Mouse (Mus musculus): ENCODE measurements around the gene Pcdh9.

The Pcdh9 gene

DNA sequence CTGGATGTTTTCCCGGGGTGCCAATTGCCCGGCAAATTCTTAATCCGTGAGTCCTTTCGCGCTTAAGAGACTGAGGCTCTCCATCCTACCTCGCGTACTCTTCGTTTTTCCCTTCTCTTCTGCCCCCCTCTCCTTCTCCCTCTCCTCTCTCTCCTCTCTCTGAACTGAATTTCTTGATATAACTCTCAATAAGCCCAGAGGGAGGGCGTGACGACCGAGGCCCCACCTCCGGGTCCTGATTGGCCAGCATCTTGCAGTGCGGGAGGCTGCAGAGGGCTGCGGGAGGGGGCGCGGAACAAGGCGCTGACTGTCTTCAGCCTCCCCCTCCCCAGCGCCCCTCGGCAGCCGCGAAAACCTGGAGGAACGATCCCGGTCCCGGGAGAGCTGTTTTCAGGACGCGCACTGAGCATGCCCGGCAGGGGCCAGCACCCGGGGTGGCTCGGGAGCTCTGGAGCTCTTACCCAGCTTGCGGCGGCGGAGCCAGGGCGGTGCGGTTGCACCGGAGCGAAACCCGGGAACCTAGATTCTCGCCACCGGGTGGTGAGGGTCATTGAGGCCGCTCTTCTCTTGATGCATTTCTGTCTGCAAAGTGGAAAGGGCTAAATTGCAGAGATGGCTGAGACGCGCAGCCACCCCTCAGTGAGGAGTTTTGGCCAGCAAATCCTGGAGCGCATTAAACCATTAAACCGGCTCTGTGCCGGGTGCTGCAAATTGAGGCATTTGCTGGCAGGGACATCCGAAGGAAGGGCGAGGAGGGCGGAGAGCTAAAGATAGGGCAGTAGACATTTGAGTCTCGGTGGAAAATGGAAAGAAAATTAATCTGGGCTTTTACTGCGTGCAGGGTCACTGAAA is at the start of gene Pcdh9:
TSS of gene Pcdh9 (minus strand) at position 161 of the 852 bp plus-strand sequence.
- peak; percentile 99 for DNase-seq

- DNase-seq = no peak
These were observed 16.4 kb upstream of the Pcdh9 start for GRCm38 (mm10) chr14:93906928-93907327.

DNA sequence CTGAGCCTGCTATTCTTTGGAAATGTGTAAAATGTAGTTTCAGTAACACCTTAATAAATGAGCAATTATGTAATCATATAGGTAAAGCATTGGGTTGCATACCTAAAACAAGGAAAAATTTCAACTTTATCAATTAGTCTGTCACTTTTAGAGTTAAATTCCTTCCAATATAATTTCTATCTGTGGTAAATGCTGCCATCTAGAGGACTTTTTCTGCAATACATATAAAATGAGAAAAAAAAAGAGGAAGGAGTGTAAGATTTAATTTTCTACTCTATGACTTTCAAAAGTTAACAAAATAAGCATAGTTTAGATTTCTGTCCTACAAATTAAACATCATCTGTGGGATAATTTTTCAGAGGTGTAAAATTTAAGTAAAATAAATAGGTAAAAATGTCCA is 8.1 kb upstream of the Pcdh9 start:
- no peak for DNase-seq

DNA sequence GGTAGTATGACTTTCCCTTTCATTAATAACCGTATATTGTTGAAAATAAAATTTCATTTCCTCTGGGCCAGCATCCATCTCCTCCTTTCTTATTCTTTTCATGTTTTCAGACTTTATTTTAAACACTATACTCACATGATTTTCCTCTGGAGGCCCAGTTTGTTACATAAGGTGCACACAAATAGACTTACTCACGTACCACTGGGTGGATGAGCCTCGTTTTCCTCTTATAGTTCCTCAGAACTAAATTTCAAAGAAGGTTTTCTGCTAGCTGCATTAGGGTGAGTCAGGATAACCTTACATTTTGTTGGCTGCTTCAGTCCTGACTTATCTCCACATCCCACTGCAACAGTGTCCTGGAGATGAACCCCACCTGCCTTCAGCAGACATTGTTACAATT is 4.7 kb upstream of the Pcdh9 start:
- no peak for DNase-seq

GRCm38 (mm10) chr14:93891371-93891746 is 880 bp upstream of the Pcdh9 start:
- DNase-seq = peak; percentile 70

DNA sequence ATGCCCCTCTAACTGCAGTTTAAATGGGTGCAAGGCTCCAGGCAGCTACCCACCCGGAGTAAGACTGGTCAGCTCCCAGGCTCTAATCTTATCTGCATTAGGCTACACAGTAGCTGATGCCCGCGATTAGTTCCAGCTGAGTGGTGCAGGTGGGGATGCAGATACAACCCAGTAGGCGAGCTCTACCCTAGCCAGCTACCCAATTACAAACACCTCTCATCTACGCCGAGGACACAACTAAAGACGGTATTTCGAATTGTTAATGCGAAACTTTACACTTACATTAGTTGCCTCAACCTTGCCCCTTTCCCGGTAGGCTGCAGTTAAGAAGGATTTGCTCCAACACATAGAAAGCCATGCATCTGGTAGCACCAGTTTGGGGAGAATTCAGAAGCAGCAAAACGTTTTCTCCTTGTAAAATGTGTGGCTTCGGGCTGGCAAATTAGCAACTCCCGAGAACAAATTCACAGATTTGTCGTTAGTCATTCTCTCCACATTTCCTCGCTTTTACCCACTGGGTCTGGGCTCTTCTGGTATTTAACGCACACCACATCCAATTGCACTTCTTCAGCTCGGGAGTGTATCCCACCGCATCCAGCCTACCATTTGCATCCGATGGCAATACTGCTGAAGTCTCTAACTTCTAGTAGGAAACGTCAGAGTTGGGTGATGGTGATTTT is 500 bp downstream of the Pcdh9 start:
- DNase-seq = peak; percentile 79

GRCm38 (mm10) chr14:93889231-93889630 is 1.2 kb downstream of the Pcdh9 start:
- DNase-seq = peak; percentile 79

DNA sequence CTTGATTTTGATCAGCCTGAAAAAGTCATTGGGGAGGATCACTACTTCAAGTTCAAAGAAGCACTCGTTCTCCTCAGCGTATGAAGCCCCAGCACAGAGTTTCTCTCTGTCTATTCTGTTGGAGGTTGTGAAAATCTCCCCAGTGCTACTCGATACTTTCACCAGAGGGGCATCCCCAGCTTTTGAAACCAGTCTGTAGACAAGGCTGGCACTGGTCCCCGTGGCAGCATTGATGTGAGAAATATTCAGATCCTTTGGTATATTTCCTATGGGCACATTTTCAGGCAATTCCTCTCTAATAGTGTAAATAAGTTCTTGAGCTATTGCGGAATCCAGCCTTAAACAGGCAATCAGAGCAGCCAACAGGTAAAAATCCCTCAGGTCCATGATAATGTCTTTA is 2.1 kb downstream of the Pcdh9 start:
- DNase-seq = no peak

GRCm38 (mm10) chr14:93887066-93887465 is 3.4 kb downstream of the Pcdh9 start:
- no peak for DNase-seq

DNA sequence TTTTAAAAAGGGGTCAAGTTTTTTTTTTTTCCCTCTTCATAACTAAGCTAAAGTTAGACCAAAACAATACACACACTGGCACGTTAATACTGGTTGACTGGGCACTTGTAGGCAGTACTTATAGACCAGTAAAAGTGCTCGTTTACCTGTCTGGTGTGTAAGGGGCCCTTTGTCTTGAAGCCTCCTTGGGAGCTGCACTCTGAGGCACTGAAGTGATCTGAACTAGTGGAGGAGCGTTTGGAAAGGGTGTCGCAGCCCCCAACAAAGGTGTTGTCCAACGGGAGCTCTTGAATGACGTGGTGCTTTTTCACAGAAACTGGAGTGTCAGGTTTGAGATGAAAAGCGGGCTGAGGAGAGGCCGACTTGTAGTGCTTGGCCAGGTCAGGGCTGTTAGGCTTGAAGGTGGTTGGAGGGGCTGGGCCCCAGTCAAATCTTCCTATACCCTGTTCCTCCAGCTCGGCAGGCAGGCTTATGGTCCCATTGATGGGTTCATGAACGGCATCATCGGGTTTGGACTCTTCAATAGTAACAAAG is 4.9 kb downstream of the Pcdh9 start:
- peak; percentile 86 for DNase-seq

DNA sequence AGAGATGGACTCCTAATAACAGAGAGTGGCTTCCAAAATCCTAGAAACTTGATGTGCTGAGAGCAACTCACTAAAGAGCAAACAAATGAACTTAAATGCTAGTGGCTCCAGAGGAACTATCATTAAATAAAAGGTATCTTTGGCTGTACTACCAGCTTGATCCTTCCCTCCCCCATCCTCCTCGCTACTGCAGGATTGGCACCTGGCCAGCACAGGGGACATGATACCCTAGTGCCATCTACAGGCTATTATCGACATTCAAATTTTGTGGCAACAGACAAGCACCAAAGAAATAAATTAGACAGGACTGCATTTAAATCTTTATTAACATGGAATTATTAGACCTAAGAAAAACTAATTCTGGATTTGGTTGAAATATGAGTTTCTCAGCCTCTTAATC is 6.0 kb downstream of the Pcdh9 start:
- peak; percentile 86 for DNase-seq

GRCm38 (mm10) chr14:93880071-93880470 is 10.4 kb downstream of the Pcdh9 start:
- DNase-seq = no peak

DNA sequence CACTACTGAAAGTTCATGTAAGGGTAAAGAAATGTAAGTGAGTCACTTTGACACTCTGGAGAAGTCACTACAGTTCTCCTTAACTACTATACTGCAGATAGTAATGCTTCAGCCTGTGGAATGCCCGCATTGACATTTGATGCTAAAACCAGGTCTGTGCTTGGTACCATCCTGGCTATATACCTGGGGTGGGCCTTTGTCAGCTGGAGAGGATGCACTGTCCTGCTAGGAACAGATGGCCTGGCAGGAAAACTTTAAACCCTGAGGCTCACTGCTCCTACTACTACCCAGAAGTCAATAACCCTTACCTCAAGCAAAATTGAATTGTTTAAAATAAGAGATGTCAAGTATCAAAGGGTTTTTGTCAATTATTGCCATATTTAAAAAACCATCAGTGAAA is 14.5 kb downstream of the Pcdh9 start:
- DNase-seq = no peak

DNA sequence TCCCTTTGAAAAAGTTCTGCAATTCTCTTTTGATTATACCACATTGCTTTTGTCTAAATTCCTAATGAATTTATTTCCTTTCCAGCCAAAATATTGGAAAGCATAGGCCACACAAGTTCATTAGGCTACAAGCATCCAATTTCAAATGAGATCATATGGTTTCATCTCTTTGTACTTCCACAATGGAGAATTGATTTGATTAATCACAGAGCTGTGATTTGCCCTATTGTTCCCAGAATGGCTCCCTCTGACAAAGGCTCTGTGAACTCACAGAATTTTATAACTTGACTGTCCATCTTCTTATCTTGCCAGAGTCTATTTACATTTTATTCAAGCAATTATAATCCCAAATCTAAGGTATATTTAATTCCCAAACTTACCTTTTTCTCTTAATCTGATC is 22.3 kb downstream of the Pcdh9 start:
- no peak for DNase-seq

GRCm38 (mm10) chr14:93858069-93858468 is 32.4 kb downstream of the Pcdh9 start:
- no peak for DNase-seq

GRCm38 (mm10) chr14:93846091-93846677 is 44.3 kb downstream of the Pcdh9 start:
- DNase-seq = no peak

- no peak for DNase-seq
These were observed 47.7 kb downstream of the Pcdh9 start for GRCm38 (mm10) chr14:93842686-93843288.

GRCm38 (mm10) chr14:93832511-93832910 is 58.0 kb downstream of the Pcdh9 start:
- DNase-seq = no peak

DNA sequence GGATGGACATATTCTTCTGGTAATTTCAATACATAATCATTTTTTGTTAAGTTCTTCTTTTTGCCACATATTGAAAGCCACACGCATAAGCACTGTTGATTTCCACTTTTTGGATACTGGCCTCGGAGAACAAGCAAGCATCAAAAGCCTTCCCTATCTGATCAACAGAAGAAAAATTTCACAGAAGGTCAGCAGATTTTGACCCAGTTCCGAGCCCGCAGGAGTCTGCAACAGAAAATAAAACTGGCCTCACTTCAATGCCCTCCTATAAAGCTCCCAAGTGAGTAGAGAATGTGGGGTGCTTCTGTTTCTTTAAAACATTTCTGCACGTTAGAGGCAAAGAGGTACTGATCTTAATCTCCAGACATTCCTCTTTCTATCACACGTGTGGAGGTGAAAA is 63.3 kb downstream of the Pcdh9 start:
- DNase-seq = no peak

- no peak for DNase-seq
These were observed 64.4 kb downstream of the Pcdh9 start for GRCm38 (mm10) chr14:93826042-93826462.

- no peak for DNase-seq
These were observed 71.6 kb downstream of the Pcdh9 start for GRCm38 (mm10) chr14:93818845-93819244.

GRCm38 (mm10) chr14:93817591-93817990 is 72.9 kb downstream of the Pcdh9 start:
- DNase-seq = no peak

- no peak for DNase-seq
These were observed 95.9 kb downstream of the Pcdh9 start for GRCm38 (mm10) chr14:93794530-93794929.

Measured in heart, adult 11 months (tissue).